Mouse (Mus musculus): ENCODE measurements around the gene Tmppe. TPM values are rescaled to one million over a fixed set of nuclear protein-coding genes. Genes with fewer than 3 reads are reported as not detected.

Tmppe gene
- polyA plus RNA-seq (2014; fragmentation: Illumina TruSeq; extraction: RNeasy Lipid Tissue Mini Kit (QIAGEN cat#74804); ENCODE audit: low read depth, low replicate concordance): 0.45 TPM

GRCm38 (mm10) chr9:114400949-114401684 is at the start of gene Tmppe, which contains the start of gene Glb1:
TSS of gene Tmppe (plus strand) at chr9:114401105.
TSS of gene Glb1 (plus strand) at chr9:114401076.

GRCm38 (mm10) chr9:114389905-114390748 is 10.8 kb upstream of the Tmppe start, which contains the start of gene Crtap:
TSS of gene Crtap (minus strand) at chr9:114390675.

Other genes starting within 250 kb of the Tmppe start
- gene Bcl2a1c, start 71.0 kb upstream of the Tmppe start, polyA plus RNA-seq (2014; fragmentation: Illumina TruSeq; extraction: RNeasy Lipid Tissue Mini Kit (QIAGEN cat#74804); ENCODE audit: low read depth, low replicate concordance): not detected
- gene Crtap, start 10.4 kb upstream of the Tmppe start, polyA plus RNA-seq (2014; fragmentation: Illumina TruSeq; extraction: RNeasy Lipid Tissue Mini Kit (QIAGEN cat#74804); ENCODE audit: low read depth, low replicate concordance): 6.1 TPM
- gene Glb1, start within 50 bp of the Tmppe start, polyA plus RNA-seq (2014; fragmentation: Illumina TruSeq; extraction: RNeasy Lipid Tissue Mini Kit (QIAGEN cat#74804); ENCODE audit: low read depth, low replicate concordance): 3.7 TPM
- not detected for gene Ccr4, start 103.8 kb downstream of the Tmppe start, polyA plus RNA-seq (2014; fragmentation: Illumina TruSeq; extraction: RNeasy Lipid Tissue Mini Kit (QIAGEN cat#74804); ENCODE audit: low read depth, low replicate concordance)
- not detected for gene C130032M10Rik, start 114.6 kb downstream of the Tmppe start, polyA plus RNA-seq (2014; fragmentation: Illumina TruSeq; extraction: RNeasy Lipid Tissue Mini Kit (QIAGEN cat#74804); ENCODE audit: low read depth, low replicate concordance)
- not detected for gene Trim71, start 163.3 kb downstream of the Tmppe start, polyA plus RNA-seq (2014; fragmentation: Illumina TruSeq; extraction: RNeasy Lipid Tissue Mini Kit (QIAGEN cat#74804); ENCODE audit: low read depth, low replicate concordance)
- 15.8 TPM for gene Cnot10, start 239.1 kb downstream of the Tmppe start, polyA plus RNA-seq (2014; fragmentation: Illumina TruSeq; extraction: RNeasy Lipid Tissue Mini Kit (QIAGEN cat#74804); ENCODE audit: low read depth, low replicate concordance)